Mouse (Mus musculus): ENCODE results near the gene Taf4. TPM values are rescaled to one million over a fixed set of nuclear protein-coding genes. Genes with fewer than 3 reads are reported as not detected.

The Taf4 gene
- polyA plus RNA-seq, 1 experiment from 2014 or later = 3.4 TPM

GRCm38 (mm10) chr2:179973871-179974628 lies 2.4 kb downstream of the Taf4 start:
- 35% methylated on average over 8 of the region's 8 CpGs for WGBS
- no peaks in the 10 kb centered on the region for H3K36me3 ChIP-seq (ENCODE audit: insufficient read depth, low read length)
- peak overlapping the region; percentile 99 for H3K4me2 ChIP-seq (replicated peaks; ENCODE audit: low read depth, low read length)
- H3K27me3 ChIP-seq (ENCODE audit: insufficient read depth, low read length) = no peaks in the 10 kb centered on the region
- H3K27ac ChIP-seq (ENCODE audit: low read length) = no peak overlapping the region
- peak overlapping the region; percentile 85 for H3K9ac ChIP-seq (replicated peaks; ENCODE audit: low read length)
- no peak for ATAC-seq (ENCODE audit: low FRiP score, low TSS enrichment)
- no peaks in the 10 kb centered on the region for H3K9me3 ChIP-seq (ENCODE audit: low read length)
- peaks cover 61% of the 10 kb centered on the region for H3K4me1 ChIP-seq (ENCODE audit: insufficient read depth, low read length)
- peak overlapping the region; percentile 65 for H3K4me3 ChIP-seq (ENCODE audit: low read length)

- ATAC-seq (ENCODE audit: low FRiP score, low TSS enrichment) = no peak
- Histone ChIP-seq H3K4me1 (ENCODE audit: insufficient read depth, low read length) (peaks cover 60% of the 10 kb centered on the region), H3K9me3 (ENCODE audit: low read length) (no peaks in the 10 kb centered on the region), H3K4me3 (ENCODE audit: low read length) (no peak overlapping the region), H3K27me3 (ENCODE audit: insufficient read depth, low read length) (no peaks in the 10 kb centered on the region), H3K27ac (ENCODE audit: low read length) (no peak overlapping the region), H3K9ac (replicated peaks; ENCODE audit: low read length) (no peak overlapping the region), H3K36me3 (ENCODE audit: insufficient read depth, low read length) (no peaks in the 10 kb centered on the region), H3K4me2 (replicated peaks; ENCODE audit: low read depth, low read length) (no peak overlapping the region)
- WGBS = 66% methylated on average over 2 of the region's 2 CpGs
Measured at GRCm38 (mm10) chr2:179972406-179972805, 4.0 kb downstream of the Taf4 start.

GRCm38 (mm10) chr2:179971891-179972290 lies 4.6 kb downstream of the Taf4 start:
- Histone ChIP-seq H3K4me3 (ENCODE audit: low read length) (no peak overlapping the region), H3K9ac (replicated peaks; ENCODE audit: low read length) (no peak overlapping the region), H3K27ac (ENCODE audit: low read length) (no peak overlapping the region), H3K36me3 (ENCODE audit: insufficient read depth, low read length) (no peaks in the 10 kb centered on the region), H3K4me1 (ENCODE audit: insufficient read depth, low read length) (peaks cover 65% of the 10 kb centered on the region), H3K9me3 (ENCODE audit: low read length) (no peaks in the 10 kb centered on the region), H3K4me2 (replicated peaks; ENCODE audit: low read depth, low read length) (no peak overlapping the region), H3K27me3 (ENCODE audit: insufficient read depth, low read length) (no peaks in the 10 kb centered on the region)
- no peak for ATAC-seq (ENCODE audit: low FRiP score, low TSS enrichment)
- WGBS = 79% methylated on average over 2 of the region's 2 CpGs

GRCm38 (mm10) chr2:179969137-179969536 lies 7.3 kb downstream of the Taf4 start:
- no peaks in the 10 kb centered on the region for H3K36me3 ChIP-seq (ENCODE audit: insufficient read depth, low read length)
- H3K9ac ChIP-seq (replicated peaks; ENCODE audit: low read length) = no peak overlapping the region
- no peaks in the 10 kb centered on the region for H3K9me3 ChIP-seq (ENCODE audit: low read length)
- ATAC-seq (ENCODE audit: low FRiP score, low TSS enrichment) = peak; percentile 64; the same call in 1 of the 2 replicates
- 48% methylated on average over 3 of the region's 3 CpGs for WGBS
- H3K4me3 ChIP-seq (ENCODE audit: low read length) = no peak overlapping the region
- H3K27me3 ChIP-seq (ENCODE audit: insufficient read depth, low read length) = no peaks in the 10 kb centered on the region
- 0 out of 2 replicates have a peak overlapping the region, but pooled peaks have one; percentile 4 for H3K4me2 ChIP-seq (replicated peaks; ENCODE audit: low read depth, low read length)
- H3K27ac ChIP-seq (ENCODE audit: low read length) = peak overlapping the region; percentile 39; the same call in 1 of the 2 replicates
- peaks cover 59% of the 10 kb centered on the region for H3K4me1 ChIP-seq (ENCODE audit: insufficient read depth, low read length)

DNA sequence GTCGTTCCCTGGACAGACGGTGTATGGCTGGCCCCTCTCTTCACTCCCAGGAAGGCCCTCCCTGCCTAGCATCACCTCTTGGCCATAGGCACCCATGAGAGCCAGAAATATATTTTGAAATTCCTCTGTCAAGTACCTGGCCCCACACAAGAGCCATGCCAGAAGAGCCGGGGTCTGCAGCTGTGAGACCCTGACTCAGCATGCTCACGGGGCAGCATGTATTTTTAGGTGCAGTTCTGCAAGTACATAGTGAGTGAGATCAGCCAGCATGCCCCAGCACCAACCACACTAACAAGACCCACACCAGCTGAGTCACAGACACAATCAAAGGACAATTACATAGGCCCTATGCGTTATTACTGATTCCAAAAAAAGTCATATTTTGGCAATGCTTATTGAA lies 8.8 kb downstream of the Taf4 start:
- ATAC-seq (ENCODE audit: low FRiP score, low TSS enrichment) = no peak
- WGBS = 62% methylated on average over 5 of the region's 5 CpGs

DNA sequence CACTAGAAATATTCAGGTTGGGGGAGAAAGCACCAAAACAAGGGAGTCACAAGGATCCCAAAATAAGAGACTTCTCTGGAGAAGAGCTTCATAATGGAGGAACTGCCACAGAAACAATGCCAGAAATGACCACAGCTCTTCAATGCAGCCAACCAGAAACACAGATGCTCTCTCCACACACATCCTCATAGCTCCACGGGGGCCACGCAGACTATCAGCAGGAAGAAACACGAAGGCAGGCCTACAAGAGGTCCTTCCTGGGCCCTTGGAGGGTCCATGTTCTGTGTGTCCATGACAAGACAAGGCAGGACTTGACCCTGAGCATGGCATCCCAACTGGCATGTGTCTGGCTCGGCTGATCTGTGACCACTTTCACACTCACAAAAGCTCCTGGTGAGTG lies 15.0 kb downstream of the Taf4 start:
- Histone ChIP-seq H3K9ac (replicated peaks; ENCODE audit: low read length) (no peak overlapping the region), H3K9me3 (ENCODE audit: low read length) (no peaks in the 10 kb centered on the region), H3K36me3 (ENCODE audit: insufficient read depth, low read length) (no peaks in the 10 kb centered on the region), H3K4me1 (ENCODE audit: insufficient read depth, low read length) (peaks cover 15% of the 10 kb centered on the region), H3K4me3 (ENCODE audit: low read length) (no peak overlapping the region), H3K27me3 (ENCODE audit: insufficient read depth, low read length) (no peaks in the 10 kb centered on the region), H3K4me2 (replicated peaks; ENCODE audit: low read depth, low read length) (no peak overlapping the region), H3K27ac (ENCODE audit: low read length) (no peak overlapping the region)
- ATAC-seq (ENCODE audit: low FRiP score, low TSS enrichment) = no peak
- 79% methylated on average over 4 of the region's 4 CpGs for WGBS

More for the DNA sequence above, 8.8 kb downstream of the Taf4 start:
- H3K27me3 ChIP-seq (ENCODE audit: insufficient read depth, low read length) = no peaks in the 10 kb centered on the region
- no peak overlapping the region for H3K4me3 ChIP-seq (ENCODE audit: low read length)
- peaks cover 45% of the 10 kb centered on the region for H3K4me1 ChIP-seq (ENCODE audit: insufficient read depth, low read length)
- no peak overlapping the region for H3K9ac ChIP-seq (replicated peaks; ENCODE audit: low read length)
- no peak overlapping the region for H3K4me2 ChIP-seq (replicated peaks; ENCODE audit: low read depth, low read length)
- H3K9me3 ChIP-seq (ENCODE audit: low read length) = no peaks in the 10 kb centered on the region
- no peaks in the 10 kb centered on the region for H3K36me3 ChIP-seq (ENCODE audit: insufficient read depth, low read length)
- H3K27ac ChIP-seq (ENCODE audit: low read length) = no peak overlapping the region

GRCm38 (mm10) chr2:179960327-179960726 lies 16.1 kb downstream of the Taf4 start:
- WGBS = 88% methylated on average over 6 of the region's 6 CpGs
- Histone ChIP-seq H3K36me3 (ENCODE audit: insufficient read depth, low read length) (no peaks in the 10 kb centered on the region), H3K4me2 (replicated peaks; ENCODE audit: low read depth, low read length) (no peak overlapping the region), H3K9me3 (ENCODE audit: low read length) (no peaks in the 10 kb centered on the region), H3K27ac (ENCODE audit: low read length) (no peak overlapping the region), H3K4me1 (ENCODE audit: insufficient read depth, low read length) (peaks cover 21% of the 10 kb centered on the region), H3K27me3 (ENCODE audit: insufficient read depth, low read length) (no peaks in the 10 kb centered on the region), H3K9ac (replicated peaks; ENCODE audit: low read length) (no peak overlapping the region), H3K4me3 (ENCODE audit: low read length) (no peak overlapping the region)
- ATAC-seq (ENCODE audit: low FRiP score, low TSS enrichment) = no peak

DNA sequence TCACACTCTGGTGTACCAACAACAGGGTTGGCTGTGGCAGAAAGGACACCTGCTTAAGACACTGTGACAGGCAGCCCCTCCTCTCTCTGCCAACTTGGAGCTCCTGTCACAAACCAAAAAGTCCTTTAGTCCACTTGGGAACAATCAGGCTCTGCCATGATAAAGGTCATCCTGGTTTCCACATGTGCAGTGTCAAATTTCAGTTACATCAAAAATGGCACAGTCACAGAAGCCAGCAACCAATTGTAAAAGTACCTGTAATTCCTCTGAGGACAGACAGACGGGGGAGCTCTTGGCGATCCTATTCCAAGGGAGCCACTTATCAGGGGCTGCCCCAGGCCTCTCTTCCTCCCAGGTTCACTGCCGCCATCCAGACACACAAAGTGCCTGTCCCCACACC lies 17.1 kb downstream of the Taf4 start:
- no peak overlapping the region for H3K4me2 ChIP-seq (replicated peaks; ENCODE audit: low read depth, low read length)
- no peak overlapping the region for H3K9ac ChIP-seq (replicated peaks; ENCODE audit: low read length)
- no peaks in the 10 kb centered on the region for H3K36me3 ChIP-seq (ENCODE audit: insufficient read depth, low read length)
- no peak for ATAC-seq (ENCODE audit: low FRiP score, low TSS enrichment)
- no peaks in the 10 kb centered on the region for H3K27me3 ChIP-seq (ENCODE audit: insufficient read depth, low read length)
- 17% methylated on average over 3 of the region's 3 CpGs for WGBS
- no peak overlapping the region for H3K27ac ChIP-seq (ENCODE audit: low read length)
- no peaks in the 10 kb centered on the region for H3K9me3 ChIP-seq (ENCODE audit: low read length)
- no peak overlapping the region for H3K4me3 ChIP-seq (ENCODE audit: low read length)
- peaks cover 23% of the 10 kb centered on the region for H3K4me1 ChIP-seq (ENCODE audit: insufficient read depth, low read length)

DNA sequence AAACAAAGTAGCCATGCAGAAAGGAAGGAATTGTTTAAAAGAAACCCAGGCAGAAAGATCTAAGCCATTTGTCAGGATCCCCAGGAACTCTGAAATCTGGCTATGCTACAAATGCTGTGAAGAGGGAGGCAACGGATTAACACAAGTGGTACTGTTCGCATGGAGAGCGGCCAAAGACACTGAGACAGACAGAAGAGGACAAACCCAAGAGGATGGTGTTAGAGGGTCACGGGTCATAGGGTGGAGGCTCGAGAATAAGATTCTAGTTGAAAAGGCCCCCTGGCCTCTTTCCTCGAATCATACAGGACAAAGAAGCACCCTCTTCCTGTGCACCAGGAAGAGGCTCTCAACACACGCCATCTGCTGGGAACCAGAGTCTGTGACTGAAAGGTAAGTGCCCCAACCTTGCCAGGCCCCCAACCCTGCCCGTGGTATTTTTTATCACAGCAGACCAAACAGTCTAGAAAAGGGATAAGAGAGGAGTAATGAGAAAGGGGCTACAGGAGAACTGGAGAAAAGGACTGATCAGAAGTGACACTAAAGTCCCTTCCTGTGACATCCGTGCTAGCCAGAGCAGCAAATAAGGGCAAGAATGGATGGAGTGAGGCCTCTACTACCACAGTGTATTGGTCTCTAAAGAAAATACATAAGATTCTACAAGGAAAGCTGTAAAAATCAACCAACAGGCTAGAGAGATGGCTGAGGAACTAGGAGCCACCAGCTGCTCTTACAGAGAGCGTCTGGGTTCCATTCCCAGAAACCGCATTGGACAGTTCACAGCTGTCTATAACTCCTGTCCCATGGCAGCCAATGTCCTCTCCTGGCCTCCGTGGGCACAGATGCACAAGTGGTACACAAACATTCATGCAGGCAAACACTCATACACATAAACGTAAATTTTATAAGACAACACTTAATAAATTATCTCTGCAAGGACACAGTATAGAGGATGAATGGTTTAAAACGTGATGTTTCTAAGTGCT lies 24.6 kb downstream of the Taf4 start:
- Histone ChIP-seq H3K4me2 (replicated peaks; ENCODE audit: low read depth, low read length) (no peak overlapping the region), H3K27me3 (ENCODE audit: insufficient read depth, low read length) (no peaks in the 10 kb centered on the region), H3K4me1 (ENCODE audit: insufficient read depth, low read length) (peaks cover 40% of the 10 kb centered on the region), H3K4me3 (ENCODE audit: low read length) (no peak overlapping the region), H3K27ac (ENCODE audit: low read length) (no peak overlapping the region), H3K36me3 (ENCODE audit: insufficient read depth, low read length) (no peaks in the 10 kb centered on the region), H3K9me3 (ENCODE audit: low read length) (no peaks in the 10 kb centered on the region), H3K9ac (replicated peaks; ENCODE audit: low read length) (no peak overlapping the region)
- WGBS = 73% methylated on average over 14 of the region's 14 CpGs
- no peak for ATAC-seq (ENCODE audit: low FRiP score, low TSS enrichment)
